In the genomic region with DNA sequence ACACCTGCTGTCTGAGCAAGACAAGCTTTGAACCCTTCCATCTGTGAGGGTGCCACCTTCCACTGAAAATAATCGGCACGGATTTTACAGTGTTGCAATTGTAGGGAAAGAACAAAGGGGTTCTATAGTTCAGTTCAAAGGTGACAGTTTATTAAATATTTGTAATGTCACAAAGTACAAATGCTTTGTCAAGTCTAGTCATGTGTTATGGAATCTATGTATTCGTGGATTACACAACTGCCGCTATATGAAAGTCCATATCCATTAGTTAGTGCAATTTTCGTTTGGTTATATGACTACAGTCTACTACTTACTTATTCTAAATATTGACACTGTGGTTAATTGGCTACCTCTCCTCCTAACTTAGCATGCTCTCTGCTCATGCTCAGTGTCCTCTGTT, we compare ENCODE assay signal across 32 mouse cellular contexts.
"Had no signal": no experiment of that assay in that cellular context is flagged by ENCODE, and none has a peak within 500 bp of the region (broad histone marks: within the 10 kb centered on the region; RNA-seq: fewer than 3 reads in every experiment).

No protein-coding gene starts in this region.

- H3K4me1 ChIP-seq: heart, embryonic 10.5 days; heart, embryonic 12.5 days; heart, embryonic 13.5 days; heart, embryonic 15.5 days; hindbrain, embryonic 10.5 days; hindbrain, embryonic 12.5 days; hindbrain, embryonic 13.5 days; hindbrain, embryonic 15.5 days; kidney, embryonic 15.5 days had no signal

- DNase-seq: heart, postnatal 10 days; heart, postnatal 14 days; heart, postnatal 36 days; heart, postnatal 4 days; kidney, adult 11 months; kidney, adult 18-20 months; kidney, adult 8-10 months; kidney, adult 9 months; kidney, postnatal 10 days; kidney, postnatal 14 days; kidney, postnatal 25 days; kidney, postnatal 36 days; kidney, postnatal 4 days; layer of hippocampus, adult 9-11 months; layer of hippocampus, postnatal 36 days had no signal

- H3K4me3 ChIP-seq: heart, embryonic 10.5 days; heart, embryonic 12.5 days; heart, embryonic 13.5 days; heart, embryonic 15.5 days; hindbrain, embryonic 10.5 days; hindbrain, embryonic 12.5 days; hindbrain, embryonic 13.5 days; hindbrain, embryonic 15.5 days; kidney, embryonic 15.5 days; layer of hippocampus, adult 2 months; left cerebral cortex, adult 2 months had no signal

- H3K36me3 ChIP-seq: heart, embryonic 10.5 days; heart, embryonic 12.5 days; heart, embryonic 13.5 days; heart, embryonic 15.5 days; hindbrain, embryonic 10.5 days; hindbrain, embryonic 12.5 days; hindbrain, embryonic 13.5 days; hindbrain, embryonic 15.5 days; kidney, embryonic 15.5 days had no signal

- H3K27me3 ChIP-seq: heart, embryonic 12.5 days; heart, embryonic 13.5 days; heart, embryonic 15.5 days; hindbrain, embryonic 12.5 days; hindbrain, embryonic 13.5 days; hindbrain, embryonic 15.5 days; kidney, embryonic 15.5 days had no signal

- H3K9me3 ChIP-seq: heart, embryonic 10.5 days; heart, embryonic 12.5 days; heart, embryonic 13.5 days; heart, embryonic 15.5 days; hindbrain, embryonic 10.5 days; hindbrain, embryonic 12.5 days; hindbrain, embryonic 13.5 days; hindbrain, embryonic 15.5 days; kidney, embryonic 15.5 days had no signal

- ATAC-seq: hindbrain, embryonic 16.5 days; hindbrain, postnatal 0 days; inflammation-experienced regulatory T-cells, adult 6 months had no signal

- H3K4me2 ChIP-seq: heart, embryonic 11.5 days; heart, embryonic 12.5 days; heart, embryonic 13.5 days; heart, embryonic 15.5 days; hindbrain, embryonic 12.5 days; hindbrain, embryonic 13.5 days; hindbrain, embryonic 14.5 days; hindbrain, embryonic 15.5 days; kidney, embryonic 15.5 days had no signal

- H3K9ac ChIP-seq: heart, embryonic 12.5 days; heart, embryonic 13.5 days; heart, embryonic 15.5 days; hindbrain, embryonic 12.5 days; hindbrain, embryonic 13.5 days; hindbrain, embryonic 14.5 days; hindbrain, embryonic 15.5 days; kidney, embryonic 15.5 days had no signal

- H3K27ac ChIP-seq: heart, embryonic 10.5 days; heart, embryonic 13.5 days; heart, embryonic 15.5 days; hindbrain, embryonic 10.5 days; hindbrain, embryonic 12.5 days; hindbrain, embryonic 13.5 days; hindbrain, embryonic 14.5 days; hindbrain, embryonic 15.5 days; hindbrain, postnatal 0 days; kidney, embryonic 15.5 days; kidney, postnatal 0 days; layer of hippocampus, adult 2 months; left cerebral cortex, adult 2 months had no signal
